ENCODE assay signal across 23 mouse cellular contexts in the genomic region with DNA sequence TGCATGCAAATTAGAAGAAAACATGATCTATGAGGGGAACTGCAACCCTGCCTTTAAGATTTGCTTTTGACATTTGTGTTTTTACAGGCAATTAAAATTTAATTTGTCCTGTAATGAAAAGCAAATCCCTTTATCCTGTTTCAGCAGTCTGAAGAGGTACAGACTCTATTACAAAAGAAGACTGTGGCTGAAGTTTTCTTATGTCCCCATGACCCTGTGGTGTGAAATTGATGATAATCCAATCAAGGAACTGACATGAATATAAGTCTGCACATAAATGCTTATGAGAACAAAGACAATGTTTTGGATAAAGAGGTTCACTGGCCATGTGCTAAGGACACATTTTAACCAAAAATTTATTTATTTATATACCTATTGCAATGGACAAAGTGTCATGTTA.
"Had no signal": no experiment of that assay in that cellular context is flagged by ENCODE, and none has a peak within 500 bp of the region (broad histone marks: within the 10 kb centered on the region; RNA-seq: fewer than 3 reads in every experiment).

No protein-coding gene starts in this region.

- H3K9ac ChIP-seq: heart, embryonic 12.5 days; hindbrain, embryonic 13.5 days; hindbrain, embryonic 15.5 days; intestine, embryonic 15.5 days; limb, embryonic 12.5 days had no signal

- H3K36me3 ChIP-seq: heart, embryonic 10.5 days; heart, embryonic 12.5 days; hindbrain, embryonic 10.5 days; hindbrain, embryonic 13.5 days; hindbrain, embryonic 15.5 days; intestine, embryonic 15.5 days; limb, embryonic 10.5 days; limb, embryonic 12.5 days had no signal

- H3K9me3 ChIP-seq: heart, embryonic 10.5 days; heart, embryonic 12.5 days; hindbrain, embryonic 10.5 days; hindbrain, embryonic 13.5 days; hindbrain, embryonic 15.5 days; intestine, embryonic 15.5 days; limb, embryonic 10.5 days; limb, embryonic 12.5 days had no signal

- H3K4me1 ChIP-seq: heart, embryonic 10.5 days; heart, embryonic 12.5 days; hindbrain, embryonic 10.5 days; hindbrain, embryonic 13.5 days; hindbrain, embryonic 15.5 days; intestine, embryonic 15.5 days; limb, embryonic 10.5 days; limb, embryonic 12.5 days had no signal

- H3K4me2 ChIP-seq: heart, embryonic 12.5 days; hindbrain, embryonic 13.5 days; hindbrain, embryonic 15.5 days; intestine, embryonic 15.5 days; limb, embryonic 12.5 days had no signal

- DNase-seq: gastrocnemius, adult 2 months; gastrocnemius, postnatal 10 days; gastrocnemius, postnatal 25 days; heart, adult 18-20 months; heart, postnatal 10 days; heart, postnatal 4 days; kidney, adult 18-20 months; kidney, adult 8-10 months; kidney, postnatal 10 days; kidney, postnatal 25 days; kidney, postnatal 4 days had no signal

- H3K4me3 ChIP-seq: gastrocnemius, adult 2 months; heart, embryonic 10.5 days; heart, embryonic 12.5 days; hindbrain, embryonic 10.5 days; hindbrain, embryonic 13.5 days; hindbrain, embryonic 15.5 days; intestine, embryonic 15.5 days; layer of hippocampus, adult 2 months; left cerebral cortex, adult 2 months; limb, embryonic 10.5 days; limb, embryonic 12.5 days had no signal

- ATAC-seq: inflammation-experienced regulatory T-cells, adult 6 months; intestine, embryonic 15.5 days; intestine, postnatal 0 days had no signal

- H3K27ac ChIP-seq: gastrocnemius, adult 2 months; heart, embryonic 10.5 days; hindbrain, embryonic 10.5 days; hindbrain, embryonic 13.5 days; hindbrain, embryonic 15.5 days; intestine, embryonic 15.5 days; layer of hippocampus, adult 2 months; left cerebral cortex, adult 2 months; limb, embryonic 10.5 days; limb, embryonic 12.5 days had no signal

- H3K27me3 ChIP-seq: heart, embryonic 12.5 days; hindbrain, embryonic 13.5 days; hindbrain, embryonic 15.5 days; intestine, embryonic 15.5 days; limb, embryonic 12.5 days had no signal
